Mouse (Mus musculus): ENCODE measurements around the gene Map3k10. TPM values are rescaled to one million over a fixed set of nuclear protein-coding genes. Genes with fewer than 3 reads are reported as not detected.

Map3k10 gene
- polyA plus RNA-seq, 1 experiment from 2014 or later = 4.2 TPM

- no peak overlapping the region for H3K9ac ChIP-seq (ENCODE audit: low read length)
- H3K4me1 ChIP-seq (replicated peaks; ENCODE audit: control insufficient read depth, insufficient read depth) = no peaks in the 10 kb centered on the region
- peaks cover 12% of the 10 kb centered on the region for H3K36me3 ChIP-seq (ENCODE audit: control insufficient read depth, insufficient read depth, low read length)
- 68% methylated on average over 4 of the region's 4 CpGs for WGBS
- ATAC-seq (ENCODE audit: low FRiP score, low TSS enrichment) (no peak), DNase-seq (ENCODE audit: low spot score) (no peak)
- H3K4me2 ChIP-seq (replicated peaks; ENCODE audit: low read depth) = no peak overlapping the region
- no peak overlapping the region for H3K27ac ChIP-seq (replicated peaks)
- no peaks in the 10 kb centered on the region for H3K27me3 ChIP-seq (ENCODE audit: control insufficient read depth, insufficient read depth, low read length)
- no peak overlapping the region for H3K4me3 ChIP-seq (ENCODE audit: low read depth, low read length)
- no peaks in the 10 kb centered on the region for H3K9me3 ChIP-seq (ENCODE audit: control insufficient read depth, low read length)
- TF ChIP-seq CTCF (IDR thresholded peaks at IDR 0.05; ENCODE audit: low read depth) = no peak
- no peak for TF ChIP-seq EP300 (optimal IDR thresholded peaks at IDR 0.05)
Observed at GRCm38 (mm10) chr7:27612940-27613339, 61.5 kb downstream of the Map3k10 start.

GRCm38 (mm10) chr7:27610871-27611270 is 63.5 kb downstream of the Map3k10 start:
- no peak for DNase-seq (ENCODE audit: low spot score)
- 84% methylated on average over 5 of the region's 5 CpGs for WGBS

GRCm38 (mm10) chr7:27610370-27610769 is 64.0 kb downstream of the Map3k10 start:
- 68% methylated on average over 3 of the region's 3 CpGs for WGBS
- Histone ChIP-seq H3K36me3 (ENCODE audit: control insufficient read depth, insufficient read depth, low read length) (peaks cover 5% of the 10 kb centered on the region), H3K4me1 (replicated peaks; ENCODE audit: control insufficient read depth, insufficient read depth) (peaks cover 6% of the 10 kb centered on the region), H3K9me3 (ENCODE audit: control insufficient read depth, low read length) (no peaks in the 10 kb centered on the region), H3K4me3 (ENCODE audit: low read depth, low read length) (no peak overlapping the region), H3K9ac (ENCODE audit: low read length) (no peak overlapping the region), H3K4me2 (replicated peaks; ENCODE audit: low read depth) (no peak overlapping the region), H3K27ac (replicated peaks) (no peak overlapping the region), H3K27me3 (ENCODE audit: control insufficient read depth, insufficient read depth, low read length) (no peaks in the 10 kb centered on the region)
- DNase-seq (ENCODE audit: low spot score) (peak; percentile 38), ATAC-seq (ENCODE audit: low FRiP score, low TSS enrichment) (peak; percentile 65)
- no peak for TF ChIP-seq EP300 (optimal IDR thresholded peaks at IDR 0.05)
- no peak for TF ChIP-seq CTCF (IDR thresholded peaks at IDR 0.05; ENCODE audit: low read depth)

More at GRCm38 (mm10) chr7:27610871-27611270, 63.5 kb downstream of the Map3k10 start:
- H3K9me3 ChIP-seq (ENCODE audit: control insufficient read depth, low read length) = no peaks in the 10 kb centered on the region
- H3K27me3 ChIP-seq (ENCODE audit: control insufficient read depth, insufficient read depth, low read length) = no peaks in the 10 kb centered on the region
- H3K4me2 ChIP-seq (replicated peaks; ENCODE audit: low read depth) = no peak overlapping the region
- peaks cover 6% of the 10 kb centered on the region for H3K4me1 ChIP-seq (replicated peaks; ENCODE audit: control insufficient read depth, insufficient read depth)
- TF ChIP-seq EP300 (optimal IDR thresholded peaks at IDR 0.05) (no peak), CTCF (IDR thresholded peaks at IDR 0.05; ENCODE audit: low read depth) (no peak)
- ATAC-seq (ENCODE audit: low FRiP score, low TSS enrichment) = no peak
- H3K9ac ChIP-seq (ENCODE audit: low read length) = no peak overlapping the region
- no peak overlapping the region for H3K4me3 ChIP-seq (ENCODE audit: low read depth, low read length)
- H3K27ac ChIP-seq (replicated peaks) = no peak overlapping the region
- peaks cover 5% of the 10 kb centered on the region for H3K36me3 ChIP-seq (ENCODE audit: control insufficient read depth, insufficient read depth, low read length)

GRCm38 (mm10) chr7:27609688-27610087 is 64.7 kb downstream of the Map3k10 start:
- WGBS = 83% methylated on average over 2 of the region's 2 CpGs
- Histone ChIP-seq H3K36me3 (ENCODE audit: control insufficient read depth, insufficient read depth, low read length) (peaks cover 5% of the 10 kb centered on the region), H3K4me1 (replicated peaks; ENCODE audit: control insufficient read depth, insufficient read depth) (peaks cover 6% of the 10 kb centered on the region), H3K9ac (ENCODE audit: low read length) (no peak overlapping the region), H3K27ac (replicated peaks) (no peak overlapping the region), H3K4me2 (replicated peaks; ENCODE audit: low read depth) (no peak overlapping the region), H3K27me3 (ENCODE audit: control insufficient read depth, insufficient read depth, low read length) (no peaks in the 10 kb centered on the region), H3K9me3 (ENCODE audit: control insufficient read depth, low read length) (no peaks in the 10 kb centered on the region), H3K4me3 (ENCODE audit: low read depth, low read length) (no peak overlapping the region)
- DNase-seq (ENCODE audit: low spot score) = no peak
- no peak for TF ChIP-seq CTCF (IDR thresholded peaks at IDR 0.05; ENCODE audit: low read depth)
- ATAC-seq (ENCODE audit: low FRiP score, low TSS enrichment) = 0 out of 2 replicates have a peak, but pooled peaks have one; percentile 3

GRCm38 (mm10) chr7:27609285-27609684 is 65.1 kb downstream of the Map3k10 start:
- H3K27ac ChIP-seq (replicated peaks) = 0 out of 2 replicates have a peak overlapping the region, but pooled peaks have one; percentile 13
- peaks cover 6% of the 10 kb centered on the region for H3K4me1 ChIP-seq (replicated peaks; ENCODE audit: control insufficient read depth, insufficient read depth)
- H3K9me3 ChIP-seq (ENCODE audit: control insufficient read depth, low read length) = no peaks in the 10 kb centered on the region
- no peak overlapping the region for H3K4me3 ChIP-seq (ENCODE audit: low read depth, low read length)
- H3K36me3 ChIP-seq (ENCODE audit: control insufficient read depth, insufficient read depth, low read length) = peaks cover 5% of the 10 kb centered on the region
- H3K4me2 ChIP-seq (replicated peaks; ENCODE audit: low read depth) = no peak overlapping the region
- TF ChIP-seq EP300 (optimal IDR thresholded peaks at IDR 0.05) = no peak
- no peak for TF ChIP-seq CTCF (IDR thresholded peaks at IDR 0.05; ENCODE audit: low read depth)
- no peak overlapping the region for H3K9ac ChIP-seq (ENCODE audit: low read length)
- no peaks in the 10 kb centered on the region for H3K27me3 ChIP-seq (ENCODE audit: control insufficient read depth, insufficient read depth, low read length)
- ATAC-seq (ENCODE audit: low FRiP score, low TSS enrichment) (peak; percentile 33; the same call in 1 of the 2 replicates), DNase-seq (ENCODE audit: low spot score) (no peak)
- 93% methylated on average over 4 of the region's 4 CpGs for WGBS

GRCm38 (mm10) chr7:27608130-27608529 is 66.3 kb downstream of the Map3k10 start:
- no peak overlapping the region; the same call in 1 of the 2 replicates for H3K9ac ChIP-seq (ENCODE audit: low read length)
- H3K4me2 ChIP-seq (replicated peaks; ENCODE audit: low read depth) = no peak overlapping the region
- peaks cover 5% of the 10 kb centered on the region for H3K36me3 ChIP-seq (ENCODE audit: control insufficient read depth, insufficient read depth, low read length)
- DNase-seq (ENCODE audit: low spot score) (peak; percentile 61), ATAC-seq (ENCODE audit: low FRiP score, low TSS enrichment) (peak; percentile 61)
- H3K27me3 ChIP-seq (ENCODE audit: control insufficient read depth, insufficient read depth, low read length) = no peaks in the 10 kb centered on the region
- H3K4me3 ChIP-seq (ENCODE audit: low read depth, low read length) = no peak overlapping the region
- TF ChIP-seq CTCF (IDR thresholded peaks at IDR 0.05; ENCODE audit: low read depth) = no peak
- no peak for TF ChIP-seq EP300 (optimal IDR thresholded peaks at IDR 0.05)
- H3K4me1 ChIP-seq (replicated peaks; ENCODE audit: control insufficient read depth, insufficient read depth) = peaks cover 6% of the 10 kb centered on the region
- H3K9me3 ChIP-seq (ENCODE audit: control insufficient read depth, low read length) = no peaks in the 10 kb centered on the region
- 79% methylated on average over 3 of the region's 3 CpGs for WGBS
- peak overlapping the region; percentile 56 for H3K27ac ChIP-seq (replicated peaks)

Measured in stomach, postnatal 0 days (tissue).